Mouse (Mus musculus) spleen, adult 2 months (tissue): Measurements from ENCODE around the gene Stk11ip. TPM values are rescaled to one million over a fixed set of nuclear protein-coding genes. Genes with fewer than 3 reads are reported as not detected.

Experiments used
- DNase-seq, 2 experiments: peaks; one replicate each; pipeline versions ENCODE4 v3.0.0 to v3.0.0-alpha.2; 2012 to 2021; ENCODE audit warnings: low spot score in 2 of 2, low read depth in 1 of 2
- H3K27ac ChIP-seq: fragments of 200-500 bp; 2 replicates; pipeline ENCODE4 v1.5.1; 2012; ENCODE audit warnings: low read length, inconsistent platforms; ENCODE audit not compliant: insufficient read depth
- H3K27me3 ChIP-seq: fragments of 200-500 bp; 2 replicates; pipeline ENCODE4 v1.6.1; 2012; ENCODE audit warnings: mild to moderate bottlenecking, moderate library complexity, low read length, inconsistent platforms; ENCODE audit not compliant: control insufficient read depth, insufficient read depth
- H3K36me3 ChIP-seq: fragments of 200-500 bp; 2 replicates; pipeline ENCODE4 v1.6.1; 2012; ENCODE audit warnings: mild to moderate bottlenecking, low read length, inconsistent platforms; ENCODE audit not compliant: control insufficient read depth, insufficient read depth
- H3K4me1 ChIP-seq: fragments of 200-500 bp; 2 replicates; pipeline ENCODE4 v1.6.1; 2011; ENCODE audit warnings: inconsistent platforms; ENCODE audit not compliant: control insufficient read depth, insufficient read depth, insufficient read length
- H3K4me3 ChIP-seq: fragments of 200-500 bp; 2 replicates; pipeline ENCODE4 v1.5.1; 2011; ENCODE audit warnings: mild to moderate bottlenecking, inconsistent platforms; ENCODE audit not compliant: insufficient read depth, insufficient read length; ENCODE audit errors: extremely low read depth
- CTCF ChIP-seq: fragments of 200-500 bp; IDR thresholded peaks from 2 replicates; pipeline ENCODE4 v1.5.1; 2011; ENCODE audit warnings: mild to moderate bottlenecking, inconsistent platforms; ENCODE audit not compliant: insufficient read depth, insufficient read length, insufficient replicate concordance; ENCODE audit errors: extremely low read depth
- POLR2A ChIP-seq: fragments of 200-500 bp; IDR thresholded peaks from 2 replicates; pipeline ENCODE4 v1.6.1; 2011; ENCODE audit warnings: low read depth, low read length, inconsistent platforms
- WGBS: fragments of 180-500 bp; shearing (Covaris S2); methylation state at CpG from one replicate; pipeline ENCODE4 v1.1.7; 2018; 5-methylcytosine and 5-hydroxymethylcytosine counted together
- polyA plus RNA-seq: library from polyadenylated mRNA; depleted of rRNA; stranded (reverse); fragments of >200 nt; gene quantifications from 2 replicates; pipeline ENCODE4 v1.2.3, GENCODE M21; 2012

Gene Stk11ip
- polyA plus RNA-seq, 1 experiment, result 77.3 TPM

- TF ChIP-seq POLR2A, result no peak
- no peak for TF ChIP-seq CTCF
- H3K4me1 ChIP-seq, result no peaks in the 10 kb centered on the region
- H3K36me3 ChIP-seq, result no peaks in the 10 kb centered on the region
- H3K4me3 ChIP-seq, result no peak overlapping the region
- H3K27me3 ChIP-seq, result peaks cover 16% of the 10 kb centered on the region
- DNase-seq, result no peak
- no peak overlapping the region for H3K27ac ChIP-seq
- WGBS, result 89% methylated on average over 17 of the region's 17 CpGs
These were observed 27.5 kb downstream of the Stk11ip start for GRCm38 (mm10) chr1:75548871-75549270.

- Histone ChIP-seq H3K4me3 (no peak overlapping the region), H3K4me1 (no peaks in the 10 kb centered on the region), H3K36me3 (no peaks in the 10 kb centered on the region), H3K27ac (no peak overlapping the region), H3K27me3 (peaks cover 16% of the 10 kb centered on the region)
- 86% methylated on average over 17 of the region's 17 CpGs for WGBS
- no peak for TF ChIP-seq POLR2A
- TF ChIP-seq CTCF, result no peak
- no peak for DNase-seq
These were observed 28.3 kb downstream of the Stk11ip start for GRCm38 (mm10) chr1:75549289-75550279.

- Histone ChIP-seq H3K36me3 (no peaks in the 10 kb centered on the region), H3K4me1 (no peaks in the 10 kb centered on the region), H3K27ac (no peak overlapping the region), H3K4me3 (no peak overlapping the region), H3K27me3 (peaks cover 16% of the 10 kb centered on the region)
- 89% methylated on average over 15 of the region's 15 CpGs for WGBS
- TF ChIP-seq CTCF, result no peak
- no peak for TF ChIP-seq POLR2A
- no peak for DNase-seq
These were observed 29.3 kb downstream of the Stk11ip start for GRCm38 (mm10) chr1:75550586-75550985.

GRCm38 (mm10) chr1:75555680-75556079, 34.4 kb downstream of the Stk11ip start:
- 49% methylated on average over 7 of the region's 7 CpGs for WGBS
- Histone ChIP-seq H3K27me3 (no peaks in the 10 kb centered on the region), H3K4me3 (no peak overlapping the region), H3K4me1 (peaks cover 5% of the 10 kb centered on the region; the same call in 1 of the 2 replicates), H3K27ac (no peak overlapping the region), H3K36me3 (no peaks in the 10 kb centered on the region)
- DNase-seq, result no peak
- TF ChIP-seq CTCF (no peak), POLR2A (no peak)

DNA sequence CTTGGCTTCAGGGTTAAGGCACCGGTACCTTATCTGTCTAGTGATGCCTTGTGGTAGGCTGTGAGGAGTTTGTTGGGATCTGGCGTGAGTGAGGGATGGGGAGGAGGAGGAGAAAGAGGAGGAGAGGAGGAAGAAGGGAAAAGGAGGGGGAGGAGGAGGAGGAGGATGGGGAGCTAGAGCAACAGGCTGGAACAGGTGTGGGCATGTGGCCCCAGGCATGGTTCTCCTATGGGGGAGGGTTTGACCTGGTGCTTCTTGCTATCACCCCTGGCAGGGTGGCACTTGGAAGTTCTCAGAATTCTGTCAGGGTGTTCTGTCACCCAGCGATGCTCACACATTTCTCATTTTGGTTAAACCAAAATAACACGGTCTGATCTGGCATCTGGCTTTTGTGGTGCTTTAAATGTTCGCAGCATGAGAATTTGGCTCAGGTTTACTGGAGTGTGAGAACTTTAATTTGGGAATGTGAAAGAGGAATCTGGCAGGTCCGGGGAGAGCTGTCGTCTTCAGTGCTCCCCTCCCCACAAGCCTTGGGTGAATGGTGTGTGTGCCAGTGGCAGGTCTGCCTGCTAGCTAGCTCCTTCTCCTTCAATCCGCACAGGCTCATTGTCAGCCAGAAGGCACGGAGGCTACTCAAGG, 34.9 kb downstream of the Stk11ip start:
- TF ChIP-seq CTCF (no peak), POLR2A (no peak)
- WGBS, result 85% methylated on average over 9 of the region's 9 CpGs
- H3K36me3 ChIP-seq, result no peaks in the 10 kb centered on the region
- no peak overlapping the region for H3K4me3 ChIP-seq
- DNase-seq, result no peak
- no peaks in the 10 kb centered on the region for H3K27me3 ChIP-seq
- peaks cover 5% of the 10 kb centered on the region; the same call in 1 of the 2 replicates for H3K4me1 ChIP-seq
- H3K27ac ChIP-seq, result no peak overlapping the region

GRCm38 (mm10) chr1:75557041-75557440, 35.7 kb downstream of the Stk11ip start:
- H3K4me3 ChIP-seq, result no peak overlapping the region
- peaks cover 5% of the 10 kb centered on the region; the same call in 1 of the 2 replicates for H3K4me1 ChIP-seq
- WGBS, result 90% methylated on average over 7 of the region's 7 CpGs
- no peaks in the 10 kb centered on the region for H3K27me3 ChIP-seq
- H3K36me3 ChIP-seq, result no peaks in the 10 kb centered on the region
- DNase-seq, result no peak
- no peak overlapping the region for H3K27ac ChIP-seq
- TF ChIP-seq POLR2A (no peak), CTCF (no peak)
